Mouse (Mus musculus) limb, embryonic 12.5 days (tissue): ENCODE measurements at regions not wholly inside any gene's neighbourhood (a gene's known extent, or its start where the extent isn't known, plus 50 kb on each side); places are given as distances from the start of the nearest gene placed in this dataset.

Source experiments
- ATAC-seq: fragments of 200-750 bp; cut with Nextera tagmentation; 2 replicates; pipeline ENCODE4 v1.8.0; 2017; ENCODE audit warnings: low read depth, moderate TSS enrichment; ENCODE audit not compliant: insufficient number of reproducible peaks, insufficient read depth, low FRiP score, low TSS enrichment
- H3K27ac ChIP-seq: fragments of 300-500 bp; sonication (generic); 2 replicates; pipeline ENCODE4 v1.5.1; 2016; ENCODE audit warnings: mild to moderate bottlenecking, moderate library complexity
- H3K27me3 ChIP-seq: fragments of 300-500 bp; sonication (generic); 2 replicates; pipeline ENCODE4 v1.6.1; 2016; ENCODE audit warnings: mild to moderate bottlenecking, moderate library complexity
- H3K36me3 ChIP-seq: fragments of 300-500 bp; sonication (generic); 2 replicates; pipeline ENCODE4 v1.6.1; 2016; ENCODE audit warnings: mild to moderate bottlenecking, moderate library complexity
- H3K4me1 ChIP-seq: fragments of 300-500 bp; sonication (generic); replicated peaks from 2 replicates; pipeline ENCODE4 v1.6.1; 2016
- H3K4me2 ChIP-seq: fragments of 300-500 bp; sonication (generic); 2 replicates; pipeline ENCODE4 v1.6.1; 2016; ENCODE audit warnings: mild to moderate bottlenecking, moderate library complexity
- H3K4me3 ChIP-seq: fragments of 300-500 bp; sonication (generic); replicated peaks from 2 replicates; pipeline ENCODE4 v1.5.1; 2016; ENCODE audit warnings: mild to moderate bottlenecking
- H3K9ac ChIP-seq: fragments of 300-500 bp; sonication (generic); replicated peaks from 2 replicates; pipeline ENCODE4 v1.6.1; 2016; ENCODE audit warnings: mild to moderate bottlenecking, moderate library complexity
- H3K9me3 ChIP-seq: fragments of 300-500 bp; sonication (generic); 2 replicates; pipeline ENCODE4 v1.6.1; 2016; ENCODE audit warnings: mild to moderate bottlenecking, moderate library complexity
- WGBS: fragments of 180-500 bp; shearing (Covaris S2); methylation state at CpG from one replicate; pipeline ENCODE4 v1.1.7; 2016; 5-methylcytosine and 5-hydroxymethylcytosine counted together

DNA sequence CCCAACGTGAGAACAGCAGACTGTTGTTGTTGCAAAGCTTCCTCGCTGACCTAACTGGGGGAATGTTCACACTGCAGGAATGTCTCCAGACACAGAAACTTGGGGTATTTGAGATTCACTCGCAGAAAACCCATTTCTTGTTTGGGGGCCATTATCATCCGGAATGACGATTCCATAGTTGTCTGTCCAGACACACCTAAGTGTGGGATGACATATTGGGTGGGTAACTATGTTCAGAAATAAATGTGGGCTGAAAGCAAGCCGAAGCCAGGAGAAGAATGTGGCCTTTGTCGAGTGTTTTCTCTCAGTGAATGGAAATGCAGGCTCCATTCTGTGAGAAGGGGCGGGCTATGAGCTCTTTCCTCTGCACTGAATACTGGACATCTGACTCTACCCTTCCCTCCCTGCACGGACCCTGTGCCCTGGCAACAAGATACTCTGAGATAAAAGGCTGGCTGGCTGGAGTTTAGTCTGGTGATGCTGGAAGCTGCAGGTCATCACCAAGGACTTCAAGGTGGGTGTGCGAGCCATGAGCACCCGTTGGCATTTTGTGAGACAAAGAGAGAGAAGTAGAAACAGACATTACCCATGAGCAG, 269.7 kb downstream of the Irs2 start:
- ATAC-seq = no peak
- no peak overlapping the region for H3K4me3 ChIP-seq
- no peaks in the 10 kb centered on the region; the same call in 1 of the 2 replicates for H3K27me3 ChIP-seq
- no peak overlapping the region for H3K9ac ChIP-seq
- 0 out of 2 replicates have a peak, but pooled peaks cover 4% of the 10 kb centered on the region for H3K4me1 ChIP-seq
- no peak overlapping the region for H3K27ac ChIP-seq
- 72% methylated on average over 11 of the region's 11 CpGs for WGBS
- no peak overlapping the region for H3K4me2 ChIP-seq
- H3K9me3 ChIP-seq = no peaks in the 10 kb centered on the region
- H3K36me3 ChIP-seq = no peaks in the 10 kb centered on the region

DNA sequence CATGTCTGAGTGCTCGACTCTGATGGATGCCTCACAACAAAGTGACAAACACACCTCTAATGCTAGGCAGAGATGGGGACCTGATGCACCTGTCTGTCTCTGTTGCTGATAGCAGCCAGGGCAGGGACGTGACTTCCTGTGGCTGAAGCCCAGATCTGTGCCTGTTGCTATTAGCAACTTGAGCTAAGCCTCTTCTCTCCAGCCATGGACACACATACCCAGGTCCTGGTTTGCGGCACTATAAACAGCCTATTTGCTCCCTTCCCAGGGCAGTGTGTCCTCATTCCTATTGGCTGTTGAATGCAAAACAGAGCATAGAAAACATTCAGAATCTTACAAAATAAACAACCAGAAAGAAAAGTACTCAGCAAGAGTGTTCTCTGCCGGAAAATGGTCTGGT, 273.5 kb downstream of the Irs2 start:
- WGBS = 57% methylated on average over 4 of the region's 4 CpGs

DNA sequence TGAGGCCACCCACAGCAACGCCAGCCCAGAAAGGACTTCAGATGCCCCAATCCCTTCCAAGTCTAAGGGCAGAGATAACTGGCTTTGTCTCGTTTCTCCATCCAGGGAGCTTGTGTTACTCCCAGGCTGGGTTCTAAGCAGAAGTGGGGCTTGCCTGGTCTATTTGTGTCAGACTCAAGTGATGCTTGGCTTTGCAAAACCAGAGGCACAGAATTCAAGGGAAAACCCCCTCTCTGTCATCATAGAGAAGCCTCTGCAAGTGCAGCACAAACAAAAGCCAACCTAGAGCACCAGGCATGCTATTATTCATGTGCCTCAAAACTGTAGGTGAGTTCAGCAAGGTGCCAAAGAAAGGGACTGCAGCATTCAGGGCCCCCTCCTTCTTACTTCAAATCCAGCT, 284.9 kb downstream of the Irs2 start:
- peaks cover 3% of the 10 kb centered on the region; the same call in 1 of the 2 replicates for H3K4me1 ChIP-seq
- H3K9ac ChIP-seq = no peak overlapping the region
- no peak for ATAC-seq
- H3K27ac ChIP-seq = no peak overlapping the region
- H3K27me3 ChIP-seq = no peaks in the 10 kb centered on the region
- H3K4me2 ChIP-seq = no peak overlapping the region
- no peaks in the 10 kb centered on the region for H3K36me3 ChIP-seq
- no peak overlapping the region for H3K4me3 ChIP-seq
- 78% methylated on average over 2 of the region's 2 CpGs for WGBS
- H3K9me3 ChIP-seq = no peaks in the 10 kb centered on the region

More for the DNA sequence above, 273.5 kb downstream of the Irs2 start:
- ATAC-seq = no peak
- Histone ChIP-seq H3K4me3 (no peak overlapping the region), H3K9me3 (no peaks in the 10 kb centered on the region), H3K27me3 (no peaks in the 10 kb centered on the region; the same call in 1 of the 2 replicates), H3K36me3 (no peaks in the 10 kb centered on the region), H3K9ac (no peak overlapping the region), H3K27ac (no peak overlapping the region), H3K4me1 (no peaks in the 10 kb centered on the region), H3K4me2 (no peak overlapping the region)

DNA sequence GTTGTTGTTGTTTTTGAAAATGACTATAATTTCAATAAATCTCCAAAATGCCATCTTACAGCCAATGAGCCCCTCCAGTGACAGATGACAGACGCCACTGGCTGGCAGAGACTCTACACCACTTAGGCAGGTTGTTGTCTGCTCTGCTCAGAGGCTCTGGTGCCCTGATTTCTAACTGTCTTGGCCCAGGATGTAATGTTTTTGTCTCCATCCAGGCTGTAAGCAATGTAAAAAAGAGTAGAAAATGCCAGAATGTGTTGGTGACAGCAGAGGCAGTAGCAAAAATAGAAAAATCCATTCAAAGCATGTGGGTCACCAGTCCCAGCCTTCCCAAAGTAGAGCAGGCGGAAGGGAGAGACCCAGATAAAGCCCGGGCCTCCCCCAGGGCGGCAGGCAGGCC, 285.5 kb downstream of the Irs2 start:
- Histone ChIP-seq H3K4me1 (peaks cover 3% of the 10 kb centered on the region; the same call in 1 of the 2 replicates), H3K4me3 (no peak overlapping the region), H3K27me3 (no peaks in the 10 kb centered on the region), H3K27ac (no peak overlapping the region), H3K4me2 (no peak overlapping the region), H3K9me3 (no peaks in the 10 kb centered on the region), H3K9ac (no peak overlapping the region), H3K36me3 (no peaks in the 10 kb centered on the region)
- ATAC-seq = no peak
- WGBS = 85% methylated on average over 4 of the region's 4 CpGs

DNA sequence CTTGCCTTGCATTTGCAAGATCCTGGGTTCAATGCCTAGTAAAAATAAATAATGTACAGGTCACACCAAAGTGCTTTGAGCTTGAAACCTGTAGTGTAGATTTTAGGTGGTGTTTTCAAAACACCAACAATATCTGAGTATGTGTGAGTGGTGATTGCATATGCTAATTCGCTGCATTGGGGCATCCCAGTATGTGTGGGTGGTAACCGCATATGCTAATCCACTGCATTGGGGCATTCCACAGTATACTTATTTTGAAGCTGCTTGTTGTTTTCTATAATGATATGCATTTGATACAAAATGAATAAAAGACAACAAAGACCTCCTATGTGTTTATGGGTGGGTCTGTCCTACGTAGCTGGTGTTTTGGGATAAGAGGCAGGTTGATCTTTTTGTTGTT, 285.9 kb downstream of the Irs2 start:
- Histone ChIP-seq H3K4me2 (no peak overlapping the region), H3K4me1 (peaks cover 5% of the 10 kb centered on the region; the same call in 1 of the 2 replicates), H3K36me3 (no peaks in the 10 kb centered on the region), H3K9ac (no peak overlapping the region), H3K27ac (no peak overlapping the region), H3K9me3 (no peaks in the 10 kb centered on the region), H3K27me3 (no peaks in the 10 kb centered on the region), H3K4me3 (no peak overlapping the region)
- 91% methylated on average over 3 of the region's 3 CpGs for WGBS
- no peak for ATAC-seq

DNA sequence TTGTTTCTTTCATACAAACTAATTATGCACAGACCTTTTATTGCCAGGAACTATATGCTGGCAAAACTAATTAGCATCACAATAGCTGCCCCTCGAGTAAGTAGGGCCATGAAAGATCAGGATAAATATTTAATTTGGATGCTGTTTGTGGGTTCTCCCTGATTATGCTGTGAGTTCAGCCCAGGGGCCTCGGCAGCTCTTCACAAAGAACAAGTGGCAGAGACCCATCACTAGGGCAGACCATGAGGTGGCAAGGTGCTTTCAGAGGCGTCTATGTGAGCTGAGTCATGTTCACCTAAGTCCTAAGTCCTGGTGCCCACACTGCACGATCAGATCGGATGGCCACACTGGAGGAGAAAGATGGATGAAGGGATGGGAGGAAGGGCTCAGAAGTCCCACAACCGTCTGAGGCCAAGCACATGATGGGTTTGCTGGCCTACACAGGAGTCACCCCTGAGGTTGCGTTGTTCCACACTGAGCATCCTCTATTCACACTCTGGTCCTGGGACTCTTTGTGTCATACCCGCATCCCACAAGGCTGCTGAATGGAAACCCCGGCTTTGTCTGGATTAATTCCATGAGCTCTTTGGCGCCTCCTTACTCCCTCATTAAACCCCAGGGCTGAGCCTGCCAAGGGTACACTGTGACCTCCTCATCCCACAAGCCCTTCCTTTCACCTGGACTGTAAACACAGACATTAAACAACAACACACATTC, 287.0 kb downstream of the Irs2 start:
- Histone ChIP-seq H3K4me2 (no peak overlapping the region), H3K27ac (0 out of 2 replicates have a peak overlapping the region, but pooled peaks have one; percentile 4), H3K36me3 (no peaks in the 10 kb centered on the region), H3K4me1 (peaks cover 7% of the 10 kb centered on the region; the same call in 1 of the 2 replicates), H3K4me3 (no peak overlapping the region), H3K27me3 (no peaks in the 10 kb centered on the region), H3K9me3 (no peaks in the 10 kb centered on the region), H3K9ac (no peak overlapping the region)
- ATAC-seq = no peak
- 69% methylated on average over 10 of the region's 10 CpGs for WGBS

DNA sequence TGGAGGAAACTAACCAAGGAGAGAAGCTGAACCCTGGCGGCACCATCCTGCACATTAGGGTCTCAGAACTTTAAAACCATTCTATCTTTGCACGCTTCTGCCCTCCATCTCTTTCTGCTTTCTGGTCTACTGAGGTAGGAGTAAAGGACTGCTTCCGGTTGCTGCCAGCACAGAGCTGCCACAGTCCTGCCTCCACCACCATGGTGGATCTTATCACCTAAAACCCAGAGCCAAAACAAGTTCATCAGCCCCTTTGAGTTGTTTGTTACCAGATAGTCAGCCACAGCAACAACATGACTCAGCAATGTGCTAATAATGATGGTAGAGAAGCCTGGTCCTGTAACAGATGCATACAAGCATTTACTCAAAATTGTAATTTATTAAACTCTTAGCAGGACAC, 287.9 kb downstream of the Irs2 start:
- Histone ChIP-seq H3K4me2 (no peak overlapping the region), H3K36me3 (no peaks in the 10 kb centered on the region), H3K27me3 (no peaks in the 10 kb centered on the region), H3K4me3 (no peak overlapping the region), H3K27ac (no peak overlapping the region), H3K9ac (no peak overlapping the region), H3K9me3 (no peaks in the 10 kb centered on the region), H3K4me1 (peaks cover 7% of the 10 kb centered on the region; the same call in 1 of the 2 replicates)
- WGBS = 97% methylated on average over 3 of the region's 3 CpGs
- ATAC-seq = no peak

DNA sequence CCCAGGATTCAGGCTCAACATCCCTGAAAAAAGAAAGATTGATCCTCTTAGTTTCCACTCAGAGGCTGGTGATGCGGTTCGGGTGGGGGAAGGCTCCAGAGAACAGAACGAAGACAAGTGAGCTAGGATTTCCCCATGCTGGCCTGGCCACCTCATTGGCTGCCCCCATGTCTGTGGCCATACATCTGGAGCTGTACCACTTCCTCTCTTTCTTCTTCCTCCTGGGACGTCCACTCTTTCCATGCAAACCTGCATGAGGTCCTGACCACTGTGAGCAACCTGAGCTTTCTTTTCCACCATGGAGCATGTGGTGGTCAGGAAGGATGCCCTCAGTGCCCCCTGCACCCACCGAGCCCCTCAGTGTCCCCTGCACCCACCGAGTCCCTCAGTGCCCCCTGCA, 288.8 kb downstream of the Irs2 start:
- Histone ChIP-seq H3K4me1 (peaks cover 7% of the 10 kb centered on the region; the same call in 1 of the 2 replicates), H3K27me3 (no peaks in the 10 kb centered on the region), H3K4me3 (no peak overlapping the region), H3K4me2 (no peak overlapping the region), H3K9ac (no peak overlapping the region), H3K9me3 (no peaks in the 10 kb centered on the region), H3K27ac (no peak overlapping the region), H3K36me3 (no peaks in the 10 kb centered on the region)
- no peak for ATAC-seq
- WGBS = 85% methylated on average over 6 of the region's 6 CpGs

DNA sequence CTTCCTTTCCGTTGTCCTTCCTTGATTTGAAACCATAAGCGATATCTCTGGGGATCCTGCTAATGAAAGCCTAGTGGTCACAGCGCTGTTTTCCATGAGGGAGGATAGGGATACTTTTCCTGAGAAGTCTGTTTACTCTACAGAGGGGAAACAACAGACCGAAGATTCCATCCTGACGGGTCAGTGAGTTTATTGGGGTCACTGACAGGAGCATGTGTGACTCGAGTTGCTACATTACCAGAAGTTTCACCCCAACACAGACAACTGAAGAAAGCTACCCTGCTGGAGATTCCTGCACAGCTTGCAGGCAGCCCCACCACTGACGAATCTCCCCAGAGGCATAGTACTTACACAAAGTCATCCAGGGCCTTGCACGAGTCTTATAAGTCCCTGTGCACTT, 291.0 kb downstream of the Irs2 start:
- no peak overlapping the region for H3K4me2 ChIP-seq
- no peak for ATAC-seq
- peaks cover 7% of the 10 kb centered on the region; the same call in 1 of the 2 replicates for H3K4me1 ChIP-seq
- H3K27me3 ChIP-seq = no peaks in the 10 kb centered on the region
- no peak overlapping the region for H3K9ac ChIP-seq
- H3K4me3 ChIP-seq = no peak overlapping the region
- 51% methylated on average over 8 of the region's 8 CpGs for WGBS
- no peaks in the 10 kb centered on the region for H3K36me3 ChIP-seq
- H3K9me3 ChIP-seq = no peaks in the 10 kb centered on the region
- no peak overlapping the region for H3K27ac ChIP-seq

DNA sequence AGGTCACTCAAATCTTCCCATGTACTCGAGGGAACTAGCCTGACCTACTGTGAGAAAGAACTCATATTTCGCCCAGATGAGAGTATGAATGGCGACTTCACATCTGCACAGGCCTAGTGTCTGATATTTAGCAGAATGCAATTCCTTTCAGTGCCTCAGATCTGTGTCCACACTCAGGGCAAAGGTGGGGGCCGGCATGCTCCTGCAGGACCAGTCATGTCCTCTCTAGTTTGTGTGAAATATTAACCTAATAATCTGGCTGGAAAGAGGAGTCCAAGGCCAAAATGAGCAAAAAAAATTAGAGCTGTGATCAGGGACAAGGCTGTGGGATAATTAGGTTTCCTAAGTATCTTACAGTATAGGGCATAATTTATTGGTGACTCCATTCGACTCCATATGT, 292.1 kb downstream of the Irs2 start:
- WGBS = 77% methylated on average over 5 of the region's 5 CpGs
- no peak overlapping the region for H3K4me3 ChIP-seq

DNA sequence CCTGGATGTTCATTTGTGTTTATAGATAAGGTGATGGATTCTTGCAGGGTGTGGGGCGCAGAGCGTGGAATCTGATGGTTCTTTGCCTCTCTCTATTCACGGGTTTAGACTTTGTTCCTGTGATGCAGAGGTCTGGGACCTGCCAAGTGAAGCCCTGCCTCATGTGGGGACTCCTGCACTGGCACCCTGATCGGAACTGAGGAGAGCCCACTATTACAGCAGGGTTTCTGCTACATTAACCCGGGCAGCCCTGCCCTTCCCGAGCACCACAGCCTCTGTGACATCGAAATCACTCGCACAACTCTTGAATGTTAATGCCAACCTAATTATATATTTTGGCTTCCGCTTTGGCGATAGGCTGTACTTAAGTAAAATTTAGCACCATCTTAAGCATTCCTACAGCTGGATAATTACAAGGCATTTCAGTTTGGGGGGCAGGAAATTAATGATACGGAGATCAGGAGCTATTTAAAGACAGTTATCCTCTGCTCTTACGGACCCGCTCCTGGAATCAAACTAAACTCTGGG, 294.7 kb downstream of the Irs2 start:
- no peaks in the 10 kb centered on the region for H3K36me3 ChIP-seq
- no peak overlapping the region for H3K4me3 ChIP-seq
- ATAC-seq = no peak
- H3K27ac ChIP-seq = no peak overlapping the region
- H3K9me3 ChIP-seq = no peaks in the 10 kb centered on the region
- no peak overlapping the region for H3K9ac ChIP-seq
- 0 out of 2 replicates have a peak, but pooled peaks cover 3% of the 10 kb centered on the region for H3K4me1 ChIP-seq
- no peaks in the 10 kb centered on the region for H3K27me3 ChIP-seq
- no peak overlapping the region for H3K4me2 ChIP-seq
- WGBS = 74% methylated on average over 13 of the region's 13 CpGs

More for the DNA sequence above, 292.1 kb downstream of the Irs2 start:
- H3K4me1 ChIP-seq = 0 out of 2 replicates have a peak, but pooled peaks cover 3% of the 10 kb centered on the region
- no peaks in the 10 kb centered on the region for H3K36me3 ChIP-seq
- no peak overlapping the region for H3K27ac ChIP-seq
- H3K4me2 ChIP-seq = no peak overlapping the region
- H3K9me3 ChIP-seq = no peaks in the 10 kb centered on the region
- H3K9ac ChIP-seq = no peak overlapping the region
- no peaks in the 10 kb centered on the region for H3K27me3 ChIP-seq
- ATAC-seq = no peak
